Mouse (Mus musculus): ENCODE measurements at regions not wholly inside any gene's neighbourhood (a gene's known extent, or its start where the extent isn't known, plus 50 kb on each side); places are given as distances from the start of the nearest gene placed in this dataset.

GRCm38 (mm10) chr8:40227262-40227661, 447.6 kb upstream of the Adam24 start:
- ATAC-seq (ENCODE audit: low read depth): no peak
- Histone ChIP-seq H3K4me3 (ENCODE audit: low read length) (no peak overlapping the region), H3K9ac (ENCODE audit: low read length) (no peak overlapping the region), H3K36me3 (ENCODE audit: control insufficient read depth, insufficient read depth, low read length) (no peaks in the 10 kb centered on the region), H3K4me1 (replicated peaks; ENCODE audit: control insufficient read depth, insufficient read depth, low read length) (no peaks in the 10 kb centered on the region), H3K27me3 (ENCODE audit: control insufficient read depth, insufficient read depth, low read depth, low read length) (no peaks in the 10 kb centered on the region), H3K27ac (ENCODE audit: low read length) (no peak overlapping the region), H3K9me3 (ENCODE audit: control insufficient read depth, low read length) (no peaks in the 10 kb centered on the region), H3K4me2 (ENCODE audit: low read depth, low read length) (no peak overlapping the region)
- 32% methylated on average over 1 of the region's 1 CpGs for WGBS

Data from lung, embryonic 16.5 days (tissue).